Comparison of ENCODE assay signal across 8 mouse cellular contexts in genomic region chr12:3807548-3808395, GRCm38 (mm10). TPM values are rescaled to one million over a fixed set of nuclear protein-coding genes. Genes with fewer than 3 reads are reported as not detected.
DNase-seq lines count a peak whose midpoint lies in the region; ATAC-seq and TF ChIP-seq lines count a peak whose summit lies in the region.

No protein-coding gene starts in this region.

- H3K27ac ChIP-seq in embryonic facial prominence, embryonic 13.5 days: peak overlapping the region; percentile 97
- peak overlapping the region; percentile 96 for H3K27ac ChIP-seq in heart, postnatal 0 days (ENCODE audit: low read depth)

- peak overlapping the region; percentile 92 for H3K9ac ChIP-seq in embryonic facial prominence, embryonic 13.5 days
- H3K9ac ChIP-seq in heart, postnatal 0 days (replicated peaks; ENCODE audit: low read depth, low read length): peak overlapping the region; percentile 95

- H3K4me3 ChIP-seq in C2C12 (ENCODE audit: insufficient read depth, poor library complexity, severe bottlenecking): peak overlapping the region; percentile 41
- H3K4me3 ChIP-seq in embryonic facial prominence, embryonic 13.5 days: peak overlapping the region; percentile 87
- peak overlapping the region; percentile 97 for H3K4me3 ChIP-seq in heart, postnatal 0 days (ENCODE audit: low read depth, low read length)

- peaks cover 46% of the 10 kb centered on the region for H3K4me1 ChIP-seq in embryonic facial prominence, embryonic 13.5 days
- H3K4me1 ChIP-seq in heart, postnatal 0 days (ENCODE audit: control insufficient read depth, insufficient read depth): peaks cover 40% of the 10 kb centered on the region

- H3K27me3 ChIP-seq in C2C12 (ENCODE audit: control insufficient read depth, insufficient read depth, insufficient read length): peaks cover 5% of the 10 kb centered on the region
- H3K27me3 ChIP-seq in embryonic facial prominence, embryonic 13.5 days: 0 out of 2 replicates have a peak, but pooled peaks cover 2% of the 10 kb centered on the region
- H3K27me3 ChIP-seq in heart, postnatal 0 days (ENCODE audit: control insufficient read depth, insufficient read depth, low read length): no peaks in the 10 kb centered on the region

- ATAC-seq in embryonic facial prominence, embryonic 13.5 days (ENCODE audit: insufficient number of reproducible peaks, insufficient read depth, low FRiP score, low TSS enrichment, low read depth): peak; percentile 40
- ATAC-seq in heart, postnatal 0 days (ENCODE audit: insufficient read depth, low read depth): peak; percentile 34

- under 1% methylated on average over 59 of the region's 105 CpGs for WGBS in embryonic facial prominence, embryonic 13.5 days
- WGBS in heart, postnatal 0 days: under 1% methylated on average over 31 of the region's 105 CpGs

- peak overlapping the region; percentile 76 for H3ac ChIP-seq in C2C12 (ENCODE audit: control insufficient read depth, insufficient read length, low read depth)

- no peak for TF ChIP-seq EP300 in heart, postnatal 0 days (IDR thresholded peaks at IDR 0.05; ENCODE audit: low read depth)

- peaks cover 2% of the 10 kb centered on the region for H3K79me3 ChIP-seq in C2C12 (ENCODE audit: low read depth)

- peak; percentile 54 to 74 for DNase-seq in adrenal gland, adult 18-20 months (ENCODE audit: low spot score in 2 of 2)
- peak; percentile 29 for DNase-seq in heart, postnatal 0 days (ENCODE audit: low spot score)
- DNase-seq in kidney, postnatal 36 days: peak; percentile 67 to 86
- DNase-seq in lung, postnatal 14 days: peak; percentile 65
- DNase-seq in retina, postnatal 1 day: peak; percentile 79
- peak; percentile 26 to 42 for DNase-seq in urinary bladder, postnatal 36 days (ENCODE audit: low spot score in 2 of 2)

- peak overlapping the region; percentile 86 for H3K4me2 ChIP-seq in embryonic facial prominence, embryonic 13.5 days
- H3K4me2 ChIP-seq in heart, postnatal 0 days (ENCODE audit: low read depth, low read length): peak overlapping the region; percentile 88

- no peaks in the 10 kb centered on the region for H3K36me3 ChIP-seq in C2C12 (ENCODE audit: control insufficient read depth, insufficient read depth)
- no peaks in the 10 kb centered on the region for H3K36me3 ChIP-seq in embryonic facial prominence, embryonic 13.5 days
- H3K36me3 ChIP-seq in heart, postnatal 0 days (replicated peaks; ENCODE audit: control insufficient read depth, insufficient read depth, low read length): no peaks in the 10 kb centered on the region

- H3K79me2 ChIP-seq in C2C12 (ENCODE audit: control insufficient read depth, insufficient read depth): peaks cover 6% of the 10 kb centered on the region

- TF ChIP-seq CTCF in C2C12 (IDR thresholded peaks at IDR 0.05; ENCODE audit: control insufficient read depth, insufficient read depth, insufficient read length): peak; percentile 50
- TF ChIP-seq CTCF in heart, postnatal 0 days (IDR thresholded peaks at IDR 0.05; ENCODE audit: low read depth): no peak

- no peaks in the 10 kb centered on the region for H3K9me3 ChIP-seq in embryonic facial prominence, embryonic 13.5 days
- no peaks in the 10 kb centered on the region for H3K9me3 ChIP-seq in heart, postnatal 0 days (replicated peaks; ENCODE audit: control insufficient read depth, low read length)

TF ChIP-seq in C2C12, 6 proteins besides CTCF, POLR2A, EP300 and RAD21:
- TF ChIP-seq MAX (IDR thresholded peaks at IDR 0.05) (no peak), MYOD1 (IDR thresholded peaks at IDR 0.05; ENCODE audit: control insufficient read depth, insufficient read length, low read depth) (no peak), FOSL1 (IDR thresholded peaks at IDR 0.05; ENCODE audit: insufficient read depth, low read length, poor library complexity, severe bottlenecking) (no peak), CEBPB (IDR thresholded peaks at IDR 0.05; ENCODE audit: low read depth) (no peak)

RNA-seq across cellular contexts. Expression of gene Dnmt3a, which starts 2.0 kb away (rescaled TPM):
- polyA plus RNA-seq in C2C12 (2012; fragmentation: generic; extraction: Trizol): 4.6 TPM
- 10 to 100 TPM; 35.9 to 42.7 TPM for total RNA-seq in adrenal gland, adult 18-20 months (2021)
- 168 and 180 TPM in 2 replicates for polyA plus RNA-seq in embryonic facial prominence, embryonic 13.5 days (2015; fragmentation: Nextera tagmentation; extraction: Ambion mirVana)
- total RNA-seq in heart, postnatal 0 days (2014; rRNA removed; ENCODE audit: low replicate concordance): 31.7 and 32.8 TPM in 2 replicates
- 71.5 and 76.0 TPM in 2 replicates for polyA plus RNA-seq in heart, postnatal 0 days (2015; fragmentation: Nextera tagmentation; extraction: Ambion mirVana)

Comparison
In these comparisons a context has a peak if more than half of its experiments do, and no peak if none do; other contexts are left out.
1. Peak in every context shown above with its lines: DNase-seq, ATAC-seq, H3K4me3 ChIP-seq and H3K27ac ChIP-seq.
2. H3K4me3 ChIP-seq: peak in every context shown above with its lines; median percentile 97 in heart, postnatal 0 days; 87 in embryonic facial prominence, embryonic 13.5 days; 41 in C2C12.
3. DNase-seq: peak in every context shown above with its lines; median percentile 79 in retina, postnatal 1 day; 76 in kidney, postnatal 36 days; 65 in lung, postnatal 14 days; 64 in adrenal gland, adult 18-20 months; 34 in urinary bladder, postnatal 36 days; 29 in heart, postnatal 0 days.
4. RNA of gene Dnmt3a, which starts 2.0 kb away (polyA plus RNA-seq): 168 to 180 TPM in embryonic facial prominence, embryonic 13.5 days and 71.5 to 76.0 TPM in heart, postnatal 0 days; 4.6 TPM in C2C12 (single experiment); every median in the first group is over 10 times any median in the second.